Mouse (Mus musculus) liver, adult 2 months (tissue): ENCODE measurements around the gene Gm9112.

Experiments
- CTCF ChIP-seq: fragments of 200-500 bp; IDR thresholded peaks from 2 replicates; pipeline ENCODE4 v1.5.1; 2011; ENCODE audit warnings: low read depth, low read length, control low read depth
- POLR2A ChIP-seq: fragments of 200-500 bp; IDR thresholded peaks from 2 replicates; pipeline ENCODE4 v1.6.1; 2011; ENCODE audit warnings: low read length, control low read depth; ENCODE audit not compliant: insufficient read depth; ENCODE audit errors: extremely low read depth

GRCm38 (mm10) chrX:102666641-102667040, 40.8 kb downstream of the Gm9112 start:
- TF ChIP-seq CTCF = no peak
- TF ChIP-seq POLR2A = no peak
